7 mouse cellular contexts compared by ENCODE assay signal in the genomic region with DNA sequence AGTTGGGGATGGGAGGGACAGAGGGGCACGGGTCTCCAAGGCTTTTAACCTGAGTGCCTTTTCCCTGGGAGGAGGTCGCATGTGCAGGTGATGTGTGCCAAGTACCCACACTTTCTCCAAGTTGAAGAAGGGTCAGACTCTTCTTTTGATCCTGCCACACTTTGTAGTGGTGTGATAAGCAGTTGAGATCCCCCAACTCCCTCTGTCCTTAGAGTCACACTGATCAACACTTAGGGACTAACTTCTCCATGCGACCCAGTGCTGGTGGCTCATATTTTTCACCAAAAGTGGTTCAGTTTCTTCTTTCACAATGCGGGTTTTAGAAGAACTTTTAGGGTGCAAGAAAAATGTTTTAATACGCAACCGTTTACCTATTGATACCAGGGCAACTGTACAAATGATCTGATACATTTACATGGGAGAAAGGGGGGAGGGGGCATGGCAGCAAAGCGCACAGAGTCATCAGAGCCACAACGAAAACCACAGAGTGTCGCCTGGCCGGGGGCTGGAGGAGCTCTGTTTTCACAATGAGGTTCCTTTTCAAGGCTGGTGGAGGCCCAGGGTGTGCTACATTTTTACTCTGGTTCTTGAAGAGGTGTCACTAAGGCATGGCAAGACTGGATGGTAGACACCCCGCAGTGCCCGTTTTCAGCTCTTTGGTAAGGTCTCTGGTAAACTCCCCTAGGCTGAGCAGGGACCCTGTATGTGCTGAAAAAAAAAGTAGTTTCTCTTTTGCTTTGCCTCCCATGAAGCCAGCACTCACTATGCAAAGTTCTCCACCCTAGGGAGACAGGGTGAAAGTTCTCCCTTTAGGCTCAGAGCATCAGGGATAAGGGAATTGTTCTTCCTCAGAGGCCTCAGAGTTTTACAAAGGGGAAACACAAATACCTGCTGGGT. TPM values are rescaled to one million over a fixed set of nuclear protein-coding genes. Genes with fewer than 3 reads are reported as not detected.
DNase-seq lines count a peak whose midpoint lies in the region; ATAC-seq and TF ChIP-seq lines count a peak whose summit lies in the region.

No protein-coding gene starts in this region.

- peak overlapping the region; percentile 84 for H3K27ac ChIP-seq in spleen, adult 2 months (ENCODE audit: insufficient read depth, low read length)
- no peak overlapping the region for H3K27ac ChIP-seq in heart, embryonic 11.5 days (ENCODE audit: low read depth, low read length)
- 0 out of 2 replicates have a peak overlapping the region, but pooled peaks have one; percentile 29 for H3K27ac ChIP-seq in liver, embryonic 12.5 days
- no peak overlapping the region for H3K27ac ChIP-seq in neural tube, embryonic 15.5 days (replicated peaks)

- DNase-seq in spleen, adult 2 months (ENCODE audit: low read depth in 1 of 2, low spot score in 2 of 2), result no peak
- no peak for DNase-seq in spleen, postnatal 4 days (ENCODE audit: low spot score in 2 of 2)
- no peak for DNase-seq in ovary, postnatal 14 days (ENCODE audit: low spot score)
- no peak for DNase-seq in adrenal gland, postnatal 4 days (ENCODE audit: low spot score in 2 of 2)

- H3K4me2 ChIP-seq in heart, embryonic 11.5 days, result peak overlapping the region; percentile 94
- H3K4me2 ChIP-seq in liver, embryonic 12.5 days, result peak overlapping the region; percentile 81
- H3K4me2 ChIP-seq in neural tube, embryonic 15.5 days, result peak overlapping the region; percentile 72

- H3K9me3 ChIP-seq in heart, embryonic 11.5 days (replicated peaks; ENCODE audit: control insufficient read depth, low read length), result no peaks in the 10 kb centered on the region
- no peaks in the 10 kb centered on the region for H3K9me3 ChIP-seq in liver, embryonic 12.5 days (replicated peaks)
- no peaks in the 10 kb centered on the region for H3K9me3 ChIP-seq in neural tube, embryonic 15.5 days (replicated peaks)

- no peak for TF ChIP-seq POLR2A in spleen, adult 2 months (IDR thresholded peaks at IDR 0.05; ENCODE audit: low read depth, low read length)

- H3K4me1 ChIP-seq in spleen, adult 2 months (ENCODE audit: control insufficient read depth, insufficient read depth, insufficient read length), result no peaks in the 10 kb centered on the region
- peaks cover 10% of the 10 kb centered on the region for H3K4me1 ChIP-seq in heart, embryonic 11.5 days (ENCODE audit: control insufficient read depth, insufficient read depth, low read length)
- H3K4me1 ChIP-seq in liver, embryonic 12.5 days, result peaks cover 21% of the 10 kb centered on the region
- peaks cover 18% of the 10 kb centered on the region for H3K4me1 ChIP-seq in neural tube, embryonic 15.5 days

- WGBS in spleen, adult 2 months, result 5% methylated on average over 12 of the region's 12 CpGs
- 27% methylated on average over 12 of the region's 12 CpGs for WGBS in heart, embryonic 11.5 days (ENCODE audit: insufficient replicate concordance)
- WGBS in liver, embryonic 12.5 days (ENCODE audit: insufficient replicate concordance), result 4% methylated on average over 12 of the region's 12 CpGs
- 41% methylated on average over 12 of the region's 12 CpGs for WGBS in neural tube, embryonic 15.5 days

- no peak for TF ChIP-seq CTCF in spleen, adult 2 months (IDR thresholded peaks at IDR 0.05; ENCODE audit: extremely low read depth, insufficient read depth, insufficient read length, insufficient replicate concordance)

- no peaks in the 10 kb centered on the region for H3K36me3 ChIP-seq in spleen, adult 2 months (ENCODE audit: control insufficient read depth, insufficient read depth, low read length)
- H3K36me3 ChIP-seq in heart, embryonic 11.5 days (ENCODE audit: control insufficient read depth, insufficient read depth, low read length), result no peaks in the 10 kb centered on the region
- no peaks in the 10 kb centered on the region for H3K36me3 ChIP-seq in liver, embryonic 12.5 days
- H3K36me3 ChIP-seq in neural tube, embryonic 15.5 days, result no peaks in the 10 kb centered on the region

- ATAC-seq in heart, embryonic 11.5 days (replicated peaks; ENCODE audit: insufficient number of reproducible peaks, low FRiP score, low TSS enrichment), result no peak
- no peak for ATAC-seq in liver, embryonic 12.5 days
- no peak for ATAC-seq in neural tube, embryonic 15.5 days (ENCODE audit: low FRiP score)

- H3K27me3 ChIP-seq in spleen, adult 2 months (ENCODE audit: control insufficient read depth, insufficient read depth, low read length), result no peaks in the 10 kb centered on the region
- H3K27me3 ChIP-seq in heart, embryonic 11.5 days (ENCODE audit: control insufficient read depth, insufficient read depth, low read length), result peaks cover 17% of the 10 kb centered on the region
- H3K27me3 ChIP-seq in liver, embryonic 12.5 days (replicated peaks), result peaks cover 22% of the 10 kb centered on the region; the same call in 1 of the 2 replicates
- peaks cover 16% of the 10 kb centered on the region; the same call in 1 of the 2 replicates for H3K27me3 ChIP-seq in neural tube, embryonic 15.5 days (replicated peaks)

- H3K4me3 ChIP-seq in spleen, adult 2 months (ENCODE audit: extremely low read depth, insufficient read depth, insufficient read length), result peak overlapping the region; percentile 51
- peak overlapping the region; percentile 46 for H3K4me3 ChIP-seq in heart, embryonic 11.5 days (ENCODE audit: low read depth, low read length)
- H3K4me3 ChIP-seq in liver, embryonic 12.5 days, result peak overlapping the region; percentile 58
- peak overlapping the region; percentile 35 for H3K4me3 ChIP-seq in neural tube, embryonic 15.5 days (replicated peaks)

- peak overlapping the region; percentile 63 for H3K9ac ChIP-seq in heart, embryonic 11.5 days (ENCODE audit: low read depth, low read length)
- H3K9ac ChIP-seq in liver, embryonic 12.5 days, result peak overlapping the region; percentile 63
- peak overlapping the region; percentile 34; the same call in 1 of the 2 replicates for H3K9ac ChIP-seq in neural tube, embryonic 15.5 days (replicated peaks)

RNA-seq across cellular contexts. Expression of a gene that starts 0.7 kb away (rescaled TPM):
- 0.37 and 0.68 TPM in 2 replicates for polyA plus RNA-seq in spleen, adult 2 months (2012; rRNA removed)
- polyA plus RNA-seq in heart, embryonic 11.5 days (2014; fragmentation: Nextera tagmentation; extraction: Ambion mirVana), result 0.23 and 0.70 TPM in 2 replicates
- polyA plus RNA-seq in liver, embryonic 12.5 days (2016; fragmentation: Nextera tagmentation; extraction: Ambion mirVana), result 0.23 and 0.49 TPM in 2 replicates
- polyA plus RNA-seq in neural tube, embryonic 15.5 days (2015; fragmentation: Nextera tagmentation; extraction: Ambion mirVana), result 0.49 and 0.68 TPM in 2 replicates
- 1 to 10 TPM; 3.7 to 3.9 TPM for total RNA-seq in adrenal gland, postnatal 4 days (2021)

RNA-seq across cellular contexts. Expression of a gene that starts 30.8 kb away (rescaled TPM):
- polyA plus RNA-seq in spleen, adult 2 months (2012; rRNA removed), result 8.8 and 13.9 TPM in 2 replicates
- 2.3 and 3.3 TPM in 2 replicates for polyA plus RNA-seq in heart, embryonic 11.5 days (2014; fragmentation: Nextera tagmentation; extraction: Ambion mirVana)
- 2.8 and 4.0 TPM in 2 replicates for polyA plus RNA-seq in liver, embryonic 12.5 days (2016; fragmentation: Nextera tagmentation; extraction: Ambion mirVana)
- polyA plus RNA-seq in neural tube, embryonic 15.5 days (2015; fragmentation: Nextera tagmentation; extraction: Ambion mirVana), result 12.7 and 12.9 TPM in 2 replicates
- 10 to 100 TPM; 41.7 to 57.4 TPM for total RNA-seq in adrenal gland, postnatal 4 days (2021)

Comparison
In these comparisons a context has a peak if more than half of its experiments do, and no peak if none do; other contexts are left out.
1. H3K27ac ChIP-seq: peak in spleen, adult 2 months (single experiment) and liver, embryonic 12.5 days (single experiment); none in heart, embryonic 11.5 days (single experiment) and neural tube, embryonic 15.5 days (single experiment).
2. Peak in every context shown above with its lines, with median percentiles within 50 percentile points of each other: H3K4me3 ChIP-seq, H3K4me2 ChIP-seq and H3K9ac ChIP-seq.